Mouse (Mus musculus) C2C12 (cell line): ENCODE results near the gene Ddx41.

Experiments used
- CTCF ChIP-seq: IDR thresholded peaks from one replicate; pipeline ENCODE4 v1.5.1; 2011; ENCODE audit not compliant: control insufficient read depth, insufficient read depth, insufficient read length
- MAX ChIP-seq: IDR thresholded peaks from one replicate; pipeline ENCODE4 v1.6.1; 2011; ENCODE audit warnings: mild to moderate bottlenecking, control low read depth
- MYOD1 ChIP-seq: IDR thresholded peaks from one replicate; pipeline ENCODE4 v1.6.1; 2011; ENCODE audit warnings: low read depth; ENCODE audit not compliant: control insufficient read depth, insufficient read length

- no peak for TF ChIP-seq CTCF
- no peak for TF ChIP-seq MAX
- no peak for TF ChIP-seq MYOD1
These were observed 37.9 kb upstream of the Ddx41 start for GRCm38 (mm10) chr13:55574321-55574720.
